Mouse (Mus musculus) ovary, postnatal 36 days (tissue): ENCODE results near the gene Fyb.
"Not testable (repeated sequence)": the region's sequence is repeated elsewhere in the genome, so short reads cannot be mapped to it uniquely, and the experiment has no call there.

Experiments used
- DNase-seq: peaks from one replicate; pipeline ENCODE4 v3.0.0; 2022; ENCODE audit warnings: low spot score, mixed read lengths

Fyb gene

DNA sequence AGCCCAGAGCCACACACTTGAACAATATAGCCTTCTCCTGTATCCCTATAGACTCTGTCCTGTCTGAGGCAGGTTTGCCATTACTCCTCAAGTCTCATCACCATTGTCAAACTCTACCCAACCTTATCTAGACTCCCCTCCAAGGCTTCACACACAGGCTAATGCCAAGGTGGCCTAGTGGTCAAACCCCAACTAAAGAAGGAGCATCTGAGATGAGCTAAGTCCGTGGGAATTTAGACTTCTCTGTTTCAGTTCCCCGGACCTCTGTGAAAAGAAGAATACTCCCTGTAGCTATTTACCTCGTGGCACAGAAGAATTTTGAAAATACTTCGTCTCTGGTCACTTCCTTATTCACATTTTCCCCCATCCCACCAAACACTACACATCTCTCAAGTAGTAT lies 39.5 kb downstream of the Fyb start:
- no peak for DNase-seq

DNA sequence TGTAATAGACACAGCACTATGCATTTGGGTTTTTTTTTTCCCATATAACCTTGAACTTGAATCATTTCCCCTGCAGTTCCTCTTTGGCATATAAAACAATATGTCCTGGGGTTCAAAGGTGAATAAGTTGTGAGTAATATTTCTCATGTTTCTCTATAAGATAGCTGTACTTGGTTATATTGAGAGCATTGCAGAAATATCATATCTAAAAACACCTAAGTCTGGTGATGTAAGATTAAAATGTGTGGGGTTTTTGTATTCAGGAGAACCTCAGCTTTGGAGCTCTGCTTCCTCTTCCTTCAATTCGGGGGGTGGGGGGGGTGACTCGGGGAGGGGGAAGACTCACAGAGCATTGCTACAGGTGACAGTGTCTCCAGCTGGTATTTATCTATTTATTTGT lies 40.0 kb downstream of the Fyb start:
- no peak for DNase-seq

DNA sequence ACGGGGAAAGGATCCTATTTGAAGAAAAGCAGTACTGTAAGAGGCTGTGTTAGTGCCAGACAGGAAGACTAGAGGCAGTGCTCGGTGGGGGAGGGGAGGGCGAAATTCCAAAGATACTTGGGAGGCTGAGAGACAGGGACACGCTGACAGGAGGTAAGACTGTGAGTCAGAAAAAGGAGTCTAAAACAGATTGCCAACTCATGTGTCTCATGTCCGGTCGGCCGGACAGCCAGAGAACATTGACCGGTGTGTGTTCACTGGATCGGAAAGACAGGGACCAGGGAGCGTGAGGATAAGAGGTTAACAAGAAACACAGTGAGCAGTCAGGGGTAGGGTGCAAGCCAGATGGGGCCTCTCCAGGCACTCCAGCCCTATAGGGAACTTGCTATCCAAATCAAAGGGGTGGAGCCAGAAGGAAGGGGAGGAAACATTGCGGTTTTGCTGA lies 42.3 kb downstream of the Fyb start:
- peak; percentile 43 for DNase-seq

DNA sequence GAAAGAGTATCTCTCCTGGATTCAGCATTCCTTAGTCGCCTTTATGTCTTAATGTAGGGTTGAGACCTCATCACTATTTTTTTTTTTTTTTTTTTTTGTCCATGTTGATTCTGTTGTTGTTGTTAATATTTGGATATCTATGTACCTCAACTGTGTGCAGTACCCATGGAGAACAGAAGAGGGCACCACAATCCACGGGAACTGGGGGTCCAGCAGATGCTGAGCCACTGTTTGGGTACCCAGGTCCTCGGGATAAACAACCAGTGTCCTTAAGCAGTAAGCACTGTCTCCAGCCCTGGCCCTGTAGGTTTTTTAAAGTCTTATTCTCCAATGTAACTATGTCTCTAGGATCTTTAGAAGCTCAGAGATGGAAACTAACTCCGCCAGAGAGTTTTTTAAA lies 43.2 kb downstream of the Fyb start:
- DNase-seq: no peak

GRCm38 (mm10) chr15:6567993-6568392 lies 45.3 kb downstream of the Fyb start:
- no peak for DNase-seq

- no peak for DNase-seq
Measured at GRCm38 (mm10) chr15:6568605-6569004, 46.0 kb downstream of the Fyb start.

- no peak for DNase-seq
Measured at GRCm38 (mm10) chr15:6569074-6569473, 46.4 kb downstream of the Fyb start.

DNA sequence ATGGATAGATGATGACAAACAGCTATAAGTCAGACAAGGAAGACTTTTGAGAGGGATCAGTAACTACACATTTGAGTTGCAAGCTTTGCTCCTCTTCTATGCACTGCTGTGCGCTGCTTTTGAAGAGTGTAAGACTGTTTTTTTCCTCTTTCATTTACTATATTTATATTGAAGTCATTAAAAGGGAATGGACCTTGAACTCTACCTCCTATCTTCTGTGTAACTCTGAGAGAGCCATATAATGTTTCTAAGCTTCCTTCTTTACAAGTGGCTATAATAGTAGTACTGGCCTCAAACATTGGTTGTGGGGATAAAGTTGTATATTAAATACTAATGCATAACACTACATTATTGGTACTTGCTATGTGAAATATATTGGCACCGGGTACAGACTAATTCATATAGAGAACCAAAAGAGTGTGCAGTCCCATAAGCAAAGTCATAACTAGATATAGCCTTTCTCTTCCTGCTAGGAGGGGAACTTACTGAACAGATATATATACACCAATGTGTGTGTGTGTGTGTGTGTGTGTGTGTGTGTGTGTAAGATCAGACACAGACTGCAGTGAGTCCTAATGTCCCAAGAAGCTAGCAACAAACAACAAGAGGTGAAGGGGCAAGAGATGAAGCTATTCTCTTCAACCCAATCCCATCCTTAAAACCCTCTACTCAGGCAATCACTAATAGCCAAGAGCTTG lies 47.7 kb downstream of the Fyb start:
- DNase-seq: no peak

DNA sequence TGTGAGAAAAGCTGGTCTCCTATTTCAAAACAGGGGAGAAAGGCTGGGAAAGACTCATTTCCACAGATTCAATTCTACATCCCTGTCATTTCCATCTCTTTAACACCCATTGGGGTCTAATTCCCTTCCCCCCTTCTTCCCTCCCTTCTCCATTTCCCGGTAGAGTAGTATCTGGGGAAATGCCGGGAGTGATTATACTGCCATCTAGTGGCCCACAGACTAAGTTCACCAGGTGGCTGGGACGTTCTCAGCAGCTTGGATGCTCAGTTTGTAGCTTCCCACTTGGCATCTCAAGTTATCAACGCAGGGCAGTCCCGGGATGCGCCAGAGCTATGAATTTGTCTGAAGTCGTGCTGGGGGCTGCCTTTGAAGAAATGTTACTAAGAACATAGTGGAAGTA lies 48.2 kb downstream of the Fyb start:
- peak; percentile 26 for DNase-seq

DNA sequence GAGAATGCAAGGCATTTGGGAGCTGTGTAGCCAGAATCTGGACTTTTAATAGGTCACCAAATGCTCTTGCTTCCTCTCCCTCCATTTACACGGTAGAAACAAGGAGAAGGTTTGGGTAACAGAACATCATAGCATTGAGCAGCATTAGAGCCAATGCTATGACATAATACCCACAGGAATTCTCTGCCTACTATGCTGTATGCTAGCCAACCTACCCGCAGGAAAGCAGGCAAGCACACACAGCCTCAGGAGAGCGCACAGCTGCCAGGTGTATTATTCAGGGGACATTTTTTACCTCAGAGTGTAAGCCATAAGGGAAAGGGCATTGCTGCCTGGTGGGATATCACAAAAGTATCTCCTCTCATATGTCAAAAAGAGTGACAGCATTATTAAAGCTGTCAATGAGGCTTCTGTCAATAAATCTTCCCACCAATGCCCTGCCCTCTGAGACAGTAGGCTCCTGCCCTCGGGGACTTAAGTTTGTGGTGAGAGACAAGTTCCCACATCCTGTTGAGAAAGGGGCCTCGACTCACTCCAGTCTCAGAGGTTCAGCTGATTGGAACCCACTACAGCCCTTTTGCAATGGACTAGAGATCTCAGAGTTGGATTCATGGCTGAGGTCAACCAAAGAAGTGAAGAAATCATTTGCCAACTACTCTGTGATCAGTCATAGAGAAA lies 51.8 kb downstream of the Fyb start:
- DNase-seq: no peak

- no peak for DNase-seq
Measured at GRCm38 (mm10) chr15:6577971-6578370, 55.3 kb downstream of the Fyb start.

- no peak for DNase-seq
Measured at GRCm38 (mm10) chr15:6578654-6579053, 56.0 kb downstream of the Fyb start.

GRCm38 (mm10) chr15:6579194-6579768 lies 56.6 kb downstream of the Fyb start:
- DNase-seq: no peak

- DNase-seq: no peak
Measured at GRCm38 (mm10) chr15:6579769-6580261, 57.2 kb downstream of the Fyb start.

- no peak for DNase-seq
Measured at GRCm38 (mm10) chr15:6584645-6585044, 62.0 kb downstream of the Fyb start.

DNA sequence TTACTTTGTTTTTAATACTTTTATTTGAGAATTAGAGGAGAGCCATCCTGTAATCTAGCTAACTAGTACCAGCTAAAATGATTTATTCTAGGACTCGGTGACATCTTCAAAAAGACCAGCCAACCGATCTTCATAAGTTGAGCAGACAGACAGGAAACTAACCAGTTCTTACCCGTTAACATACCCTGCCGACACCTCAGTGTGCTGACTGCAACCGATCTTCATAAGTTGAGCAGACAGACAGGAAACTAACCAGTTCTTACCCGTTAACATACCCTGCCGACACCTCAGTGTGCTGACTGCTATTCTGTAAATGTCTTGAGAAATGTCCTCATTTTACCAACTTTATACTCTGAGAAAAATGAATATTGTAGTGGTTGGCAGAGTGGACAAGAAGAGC lies 63.7 kb downstream of the Fyb start:
- DNase-seq: not testable (repeated sequence)

DNA sequence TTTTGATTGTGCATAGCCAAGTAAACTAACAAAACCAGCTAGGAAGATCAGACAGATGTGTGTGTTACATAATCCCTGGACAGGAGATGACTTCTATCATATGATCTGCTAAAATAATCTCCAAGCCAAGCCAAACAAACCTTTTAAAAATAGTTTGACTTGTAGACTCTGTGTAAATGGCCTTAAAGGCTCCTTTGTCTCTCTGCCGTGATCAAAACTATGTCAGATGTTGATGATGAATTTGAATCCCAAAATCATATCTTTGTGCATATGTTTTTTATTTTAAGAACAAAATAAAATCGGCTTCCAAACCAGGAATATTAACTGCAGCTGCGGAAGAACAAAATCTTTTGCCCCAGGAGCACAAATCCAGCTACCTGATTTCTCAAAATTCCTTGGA lies 64.9 kb downstream of the Fyb start:
- no peak for DNase-seq

GRCm38 (mm10) chr15:6588192-6588591 lies 65.5 kb downstream of the Fyb start:
- no peak for DNase-seq

- DNase-seq: no peak
Measured at GRCm38 (mm10) chr15:6590846-6591451, 68.3 kb downstream of the Fyb start.

DNA sequence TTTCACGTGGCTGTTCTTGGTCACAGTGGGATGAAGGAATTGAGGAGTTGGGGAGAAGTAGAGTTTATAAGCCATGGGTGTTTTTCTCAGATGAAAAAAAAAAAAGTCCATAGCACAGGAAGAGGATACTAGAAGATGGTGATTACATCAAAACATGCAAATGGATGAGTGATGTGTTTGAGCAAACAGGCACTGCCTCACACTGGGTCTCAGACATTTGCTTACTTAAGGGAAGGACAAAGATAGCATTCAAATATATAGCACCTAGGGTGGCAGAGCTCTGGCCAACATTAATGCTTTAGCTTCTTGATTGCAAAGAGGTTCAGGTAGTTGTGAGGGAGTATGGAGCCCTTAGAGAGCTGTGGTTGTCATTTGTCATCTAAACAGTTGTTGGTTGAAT lies 68.9 kb downstream of the Fyb start:
- no peak for DNase-seq

DNA sequence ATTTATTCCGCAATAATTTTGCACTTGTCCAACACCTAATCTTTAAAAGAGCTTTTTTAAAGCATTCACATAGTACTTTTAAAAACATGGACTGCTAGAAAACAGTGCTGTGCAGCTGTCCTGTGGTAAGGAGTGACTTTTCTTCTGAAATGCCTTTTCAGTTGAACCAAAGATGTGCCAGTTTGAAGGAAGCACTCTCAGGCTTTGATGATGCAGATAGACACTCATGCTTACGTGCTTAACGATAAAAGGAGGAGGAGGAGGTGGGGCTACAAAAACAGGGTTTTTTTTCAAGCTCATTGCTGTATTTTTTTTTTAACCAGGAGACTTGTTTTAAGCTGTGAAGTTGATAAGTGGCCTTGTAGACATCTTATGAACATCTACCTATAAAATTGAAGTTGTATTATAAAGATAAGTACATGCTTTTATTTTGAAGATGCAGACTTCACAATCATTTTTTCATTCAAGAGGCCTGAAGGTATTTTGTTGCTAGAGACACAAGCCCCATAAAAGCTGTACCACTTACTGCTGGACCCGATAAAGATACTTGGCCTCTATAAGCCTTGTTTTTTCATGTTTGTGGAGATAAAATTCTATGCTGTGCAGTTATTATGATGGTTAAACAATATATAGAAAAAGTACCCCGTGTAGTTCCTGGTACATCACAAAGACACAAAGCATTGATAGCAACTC lies 70.1 kb downstream of the Fyb start:
- no peak for DNase-seq

- no peak for DNase-seq
Measured at GRCm38 (mm10) chr15:6593254-6593623, 70.6 kb downstream of the Fyb start.
